Mouse (Mus musculus): ENCODE data around the gene Ift46.

- no peak for TF ChIP-seq TAL1 (IDR thresholded peaks at IDR 0.05; ENCODE audit: low read length)
- TF ChIP-seq GATA1 (IDR thresholded peaks at IDR 0.05; ENCODE audit: low read length), result no peak
These were observed 64.6 kb downstream of the Ift46 start for GRCm38 (mm10) chr9:44832356-44832755.

All from erythroblast, embryonic 14.5 days (primary cell).